Mouse (Mus musculus) gastrocnemius, adult 8-10 months (tissue): ENCODE results near the gene Zfp213. TPM values are rescaled to one million over a fixed set of nuclear protein-coding genes. Genes with fewer than 3 reads are reported as not detected.
"Not testable (repeated sequence)": the region's sequence is repeated elsewhere in the genome, so short reads cannot be mapped to it uniquely, and the experiment has no call there.

Source experiments
- DNase-seq, 2 experiments: peaks; one replicate each; pipeline ENCODE4 v3.0.0; 2022; ENCODE audit warnings: low spot score in 2 of 2
- total RNA-seq, 4 experiments: library from RNA; stranded (reverse); gene quantifications; 2 replicates each; pipeline ENCODE4 v1.2.4; 2022

Gene Zfp213
- 1 to 10 TPM; 2.1 to 2.7 (median 2.2) TPM for total RNA-seq

GRCm38 (mm10) chr17:23563595-23564367 lies at the start of gene Zfp213:
Gene Zfp213 (minus strand): TSS chr17:23564238.
- DNase-seq: peak; percentile 90 to 94

GRCm38 (mm10) chr17:23610361-23610800 lies 46.3 kb upstream of the Zfp213 start:
- DNase-seq: peak in 1 of 2 experiments; percentile 5

- no peak for DNase-seq
These were observed 45.6 kb upstream of the Zfp213 start for GRCm38 (mm10) chr17:23609612-23610011.

GRCm38 (mm10) chr17:23605220-23605619 lies 41.2 kb upstream of the Zfp213 start:
- no peak for DNase-seq

GRCm38 (mm10) chr17:23604394-23604793 lies 40.4 kb upstream of the Zfp213 start:
- no peak for DNase-seq

GRCm38 (mm10) chr17:23603542-23603941 lies 39.5 kb upstream of the Zfp213 start:
- no peak for DNase-seq

GRCm38 (mm10) chr17:23603077-23603476 lies 39.0 kb upstream of the Zfp213 start:
- no peak for DNase-seq

- no peak for DNase-seq
These were observed 38.0 kb upstream of the Zfp213 start for GRCm38 (mm10) chr17:23601836-23602585.

GRCm38 (mm10) chr17:23600641-23601622 lies 36.9 kb upstream of the Zfp213 start, which contains the start of gene Zscan10:
Gene Zscan10 (plus strand): TSS chr17:23600856.
- no peak for DNase-seq

GRCm38 (mm10) chr17:23599605-23600063 lies 35.6 kb upstream of the Zfp213 start:
- DNase-seq: no peak

GRCm38 (mm10) chr17:23598582-23599552 lies 34.8 kb upstream of the Zfp213 start, which contains the start of gene Zfp13:
Gene Zfp13 (minus strand): TSS chr17:23599487.
- DNase-seq: peak; percentile 65 to 76

- not testable (repeated sequence) for DNase-seq
These were observed 31.1 kb upstream of the Zfp213 start for GRCm38 (mm10) chr17:23595139-23595538.

GRCm38 (mm10) chr17:23592926-23593300 lies 28.9 kb upstream of the Zfp213 start:
- no peak for DNase-seq

- DNase-seq: peak; percentile 90 to 95
These were observed 28.3 kb upstream of the Zfp213 start for GRCm38 (mm10) chr17:23592208-23592925.

- DNase-seq: no peak
These were observed 23.2 kb upstream of the Zfp213 start for GRCm38 (mm10) chr17:23587253-23587652.

GRCm38 (mm10) chr17:23585721-23586491 lies 21.9 kb upstream of the Zfp213 start:
- DNase-seq: no peak

GRCm38 (mm10) chr17:23584786-23585185 lies 20.7 kb upstream of the Zfp213 start:
- DNase-seq: no peak

GRCm38 (mm10) chr17:23575951-23576552 lies 12.0 kb upstream of the Zfp213 start:
- no peak for DNase-seq
